Mouse (Mus musculus): ENCODE measurements at regions not wholly inside any gene's neighbourhood (a gene's known extent, or its start where the extent isn't known, plus 50 kb on each side); places are given as distances from the start of the nearest gene placed in this dataset.

DNA sequence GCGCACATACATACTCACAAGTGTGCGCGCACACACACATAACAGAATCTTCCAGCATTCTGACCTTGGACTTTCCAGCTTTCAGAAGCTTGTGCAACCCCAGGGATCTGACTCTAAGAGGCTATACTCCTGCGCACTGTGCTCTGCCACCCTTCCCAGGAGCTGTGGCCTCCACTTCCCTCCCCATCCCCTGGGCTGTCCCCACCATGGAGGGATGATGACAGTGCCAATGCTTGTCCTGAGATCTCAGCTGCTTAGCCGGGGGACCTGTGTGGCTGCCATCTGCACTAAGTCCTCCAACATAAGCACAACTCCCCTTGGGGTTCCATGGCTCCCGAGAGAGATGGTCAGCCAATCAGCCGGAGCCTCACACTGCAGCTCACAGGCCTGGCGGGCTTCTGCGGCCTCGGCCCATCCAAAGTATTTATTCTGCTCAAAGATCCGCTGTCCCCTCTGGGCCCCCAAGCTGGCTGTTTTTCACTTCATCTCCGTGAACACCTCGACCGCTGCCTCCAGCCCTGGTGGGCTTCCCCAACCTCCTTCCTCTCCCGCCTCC is 412.3 kb downstream of the Ajap1 start:
- Histone ChIP-seq H3K27ac (ENCODE audit: control insufficient read depth, low read depth, low read length) (no peak overlapping the region), H3K36me3 (ENCODE audit: control insufficient read depth in 1 of 2, insufficient read depth in 2 of 2, low read length in 2 of 2) (no peaks in the 10 kb centered on the region), H3K9me3 (replicated peaks; ENCODE audit: insufficient read depth, low read length) (no peaks in the 10 kb centered on the region), H3K9ac (ENCODE audit: control insufficient read depth, low read depth, low read length, poor library complexity, severe bottlenecking) (no peak overlapping the region), H3K27me3 (ENCODE audit: control insufficient read depth in 1 of 2, insufficient read depth in 2 of 2, low read length in 2 of 2) (no peaks in the 10 kb centered on the region; a peak in 1 of 4 replicates), H3K4me1 (ENCODE audit: control insufficient read depth in 1 of 2, insufficient read depth in 2 of 2, low read length in 2 of 2) (no peaks in the 10 kb centered on the region), H3K4me3 (ENCODE audit: control insufficient read depth in 1 of 2, insufficient read depth in 1 of 2, low read depth in 2 of 2, low read length in 2 of 2) (no peak overlapping the region), H3K79me2 (ENCODE audit: control insufficient read depth, insufficient read depth, low read length, poor library complexity) (no peaks in the 10 kb centered on the region)
- TF ChIP-seq MAZ (IDR thresholded peaks at IDR 0.05; ENCODE audit: low read depth, low read length) (no peak), NRF1 (IDR thresholded peaks at IDR 0.05; ENCODE audit: insufficient read depth, low read depth, low read length, poor library complexity, severe bottlenecking) (no peak), MAX (IDR thresholded peaks at IDR 0.05; ENCODE audit: low read length) (no peak), USF1 (IDR thresholded peaks at IDR 0.05; ENCODE audit: low read depth, low read length) (no peak), KAT2A (conservative IDR thresholded peaks at IDR 0.05; ENCODE audit: low read depth, low read length) (no peak), ELF1 (IDR thresholded peaks at IDR 0.05; ENCODE audit: low read depth, low read length) (no peak), MXI1 (IDR thresholded peaks at IDR 0.05; ENCODE audit: low read depth, low read length) (no peak), MAFK (IDR thresholded peaks at IDR 0.05; ENCODE audit: borderline replicate concordance, low read depth, low read length) (no peak), BHLHE40 (IDR thresholded peaks at IDR 0.05; ENCODE audit: borderline replicate concordance, low read depth, low read length) (no peak), CHD2 (IDR thresholded peaks at IDR 0.05; ENCODE audit: low read length) (no peak), GABPA (IDR thresholded peaks at IDR 0.05; ENCODE audit: low read depth, low read length) (no peak), CHD1 (IDR thresholded peaks at IDR 0.05; ENCODE audit: low read depth, low read length) (no peak)
- DNase-seq (ENCODE audit: low read depth, low spot score), result no peak

DNA sequence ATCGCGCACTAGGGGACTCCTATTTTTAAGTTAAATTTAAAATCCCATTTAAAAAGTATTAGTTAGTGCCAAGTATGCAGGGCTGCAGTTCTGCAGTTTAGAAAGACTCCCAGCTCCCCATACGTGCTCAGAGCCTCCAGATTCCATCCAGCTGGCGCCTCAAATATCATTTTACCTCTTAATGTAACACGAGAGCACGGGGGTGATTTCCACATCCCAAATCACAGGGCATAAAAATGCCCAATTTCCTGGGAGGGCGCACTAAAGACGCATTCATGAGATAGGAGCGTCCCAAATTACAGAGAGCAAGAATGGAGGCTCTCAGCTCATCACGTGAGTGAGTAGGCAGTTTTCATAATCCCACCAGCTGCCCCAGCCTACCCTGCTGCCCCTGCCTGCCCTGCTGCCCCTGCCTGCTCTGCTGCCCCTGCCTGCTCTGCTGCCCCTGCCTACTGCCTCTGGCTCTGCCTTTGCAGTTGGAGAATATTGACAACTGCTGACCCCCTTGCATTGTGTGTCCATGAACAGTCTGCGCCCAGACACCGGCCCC is 414.1 kb downstream of the Ajap1 start:
- H3K79me2 ChIP-seq (ENCODE audit: control insufficient read depth, insufficient read depth, low read length, poor library complexity), result no peaks in the 10 kb centered on the region
- TF ChIP-seq MAFK (IDR thresholded peaks at IDR 0.05; ENCODE audit: borderline replicate concordance, low read depth, low read length), result no peak
- TF ChIP-seq MYC (IDR thresholded peaks at IDR 0.05; ENCODE audit: low read depth, low read length), result no peak
- no peak for TF ChIP-seq USF1 (IDR thresholded peaks at IDR 0.05; ENCODE audit: low read depth, low read length)
- TF ChIP-seq MXI1 (IDR thresholded peaks at IDR 0.05; ENCODE audit: low read depth, low read length), result no peak
- TF ChIP-seq MAX (IDR thresholded peaks at IDR 0.05; ENCODE audit: low read length), result no peak
- TF ChIP-seq RAD21 (IDR thresholded peaks at IDR 0.05; ENCODE audit: low read depth, low read length), result no peak
- no peak for TF ChIP-seq ZC3H11A (IDR thresholded peaks at IDR 0.05; ENCODE audit: low read depth, low read length)
- TF ChIP-seq ZKSCAN1 (IDR thresholded peaks at IDR 0.05; ENCODE audit: low read depth, low read length), result no peak
- no peak for TF ChIP-seq KAT2A (conservative IDR thresholded peaks at IDR 0.05; ENCODE audit: low read depth, low read length)
- no peak for TF ChIP-seq MEF2A (IDR thresholded peaks at IDR 0.05; ENCODE audit: extremely low read depth, insufficient replicate concordance, low read depth, low read length, poor library complexity, severe bottlenecking)
- no peak overlapping the region for H3K27ac ChIP-seq (ENCODE audit: control insufficient read depth, low read depth, low read length)
- H3K36me3 ChIP-seq (ENCODE audit: control insufficient read depth in 1 of 2, insufficient read depth in 2 of 2, low read length in 2 of 2), result no peaks in the 10 kb centered on the region
- no peak for DNase-seq (ENCODE audit: low read depth, low spot score)
- no peak overlapping the region for H3K9ac ChIP-seq (ENCODE audit: control insufficient read depth, low read depth, low read length, poor library complexity, severe bottlenecking)
- H3K9me3 ChIP-seq (replicated peaks; ENCODE audit: insufficient read depth, low read length), result no peaks in the 10 kb centered on the region
- H3K27me3 ChIP-seq (ENCODE audit: control insufficient read depth in 1 of 2, insufficient read depth in 2 of 2, low read length in 2 of 2), result no peaks in the 10 kb centered on the region; a peak in 1 of 4 replicates
- no peak overlapping the region for H3K4me3 ChIP-seq (ENCODE audit: control insufficient read depth in 1 of 2, insufficient read depth in 1 of 2, low read depth in 2 of 2, low read length in 2 of 2)
- H3K4me1 ChIP-seq (ENCODE audit: control insufficient read depth in 1 of 2, insufficient read depth in 2 of 2, low read length in 2 of 2), result no peaks in the 10 kb centered on the region
